Mouse (Mus musculus) MEL (cell line): Measurements from ENCODE around the gene Klhl26. TPM values are rescaled to one million over a fixed set of nuclear protein-coding genes. Genes with fewer than 3 reads are reported as not detected.

Experiments used
- DNase-seq: peaks from one replicate; pipeline ENCODE4 v3.0.0; 2011; ENCODE audit warnings: low read depth, low spot score
- H3K27ac ChIP-seq: 2 replicates; pipeline ENCODE4 v1.5.1; 2012; ENCODE audit warnings: low read depth, mild to moderate bottlenecking, control low read depth, low read length, moderate library complexity; ENCODE audit not compliant: control insufficient read depth
- H3K27me3 ChIP-seq, 2 experiments: fragments of 150-350 bp in 1 of 2; sonication (generic) in 1 of 2; 2 replicates each; pipeline ENCODE4 v1.6.1; 2012; ENCODE audit warnings: low read length in 2 of 2, mild to moderate bottlenecking in 2 of 2, improper control_type of control experiment in 1 of 2, moderate library complexity in 1 of 2; ENCODE audit not compliant: insufficient read depth in 2 of 2, control insufficient read depth in 1 of 2
- H3K36me3 ChIP-seq, 2 experiments: 2 replicates each; pipeline ENCODE4 v1.6.1; 2012 to 2014; ENCODE audit warnings: low read length in 2 of 2, improper control_type of control experiment in 1 of 2, inconsistent platforms in 1 of 2, mild to moderate bottlenecking in 1 of 2; ENCODE audit not compliant: insufficient read depth in 2 of 2, control insufficient read depth in 1 of 2
- H3K4me1 ChIP-seq, 2 experiments: fragments of 150-350 bp in 1 of 2; sonication (generic) in 1 of 2; 2 replicates each; pipeline ENCODE4 v1.6.1; 2012; ENCODE audit warnings: low read length in 2 of 2, improper control_type of control experiment in 1 of 2, mild to moderate bottlenecking in 1 of 2; ENCODE audit not compliant: insufficient read depth in 2 of 2, control insufficient read depth in 1 of 2
- H3K4me3 ChIP-seq, 2 experiments: fragments of 150-350 bp in 1 of 2; sonication (generic) in 1 of 2; 2 replicates each; pipeline ENCODE4 v1.5.1; 2012; ENCODE audit warnings: low read depth in 2 of 2, low read length in 2 of 2, mild to moderate bottlenecking in 2 of 2, moderate library complexity in 2 of 2, control low read depth in 1 of 2, improper control_type of control experiment in 1 of 2; ENCODE audit not compliant: control insufficient read depth in 1 of 2, insufficient read depth in 1 of 2
- H3K79me2 ChIP-seq: 2 replicates; pipeline ENCODE4 v1.6.1; 2012; ENCODE audit warnings: mild to moderate bottlenecking, low read length, moderate library complexity; ENCODE audit not compliant: control insufficient read depth, poor library complexity, insufficient read depth
- H3K9ac ChIP-seq: 2 replicates; pipeline ENCODE4 v1.6.1; 2012; ENCODE audit warnings: low read depth, mild to moderate bottlenecking, control low read depth, low read length, moderate library complexity; ENCODE audit not compliant: control insufficient read depth, poor library complexity, severe bottlenecking
- H3K9me3 ChIP-seq: fragments of 150-350 bp; sonication (generic); replicated peaks from 2 replicates; pipeline ENCODE4 v1.6.1; 2012; ENCODE audit warnings: mild to moderate bottlenecking, low read length, improper control_type of control experiment, moderate library complexity; ENCODE audit not compliant: insufficient read depth
- CHD2 ChIP-seq: IDR thresholded peaks from 2 replicates; pipeline ENCODE4 v1.6.1; 2011; ENCODE audit warnings: low read length, improper control_type of control experiment
- CTCF ChIP-seq, 3 experiments: IDR thresholded peaks in 2 of 3; conservative IDR thresholded peaks in 1 of 3; 2 replicates each; pipeline ENCODE4 v1.5.1; 2011 to 2012; ENCODE audit warnings: low read length in 3 of 3, low read depth in 2 of 3, mild to moderate bottlenecking in 2 of 3, improper control_type of control experiment in 1 of 3, inconsistent platforms in 1 of 3, mixed read lengths in 1 of 3, moderate library complexity in 1 of 3; ENCODE audit not compliant: control insufficient read depth in 1 of 3, insufficient read depth in 1 of 3, poor library complexity in 1 of 3, severe bottlenecking in 1 of 3
- E2F4 ChIP-seq: IDR thresholded peaks from 2 replicates; pipeline ENCODE4 v1.6.1; 2011; ENCODE audit warnings: low read depth, low read length, improper control_type of control experiment, borderline replicate concordance
- ELF1 ChIP-seq: IDR thresholded peaks from 2 replicates; pipeline ENCODE4 v1.6.1; 2014; ENCODE audit warnings: low read depth, mild to moderate bottlenecking, inconsistent platforms, low read length, improper control_type of control experiment, moderate library complexity
- EP300 ChIP-seq, 2 experiments: IDR thresholded peaks; 2 replicates each; pipeline ENCODE4 v1.6.1; 2011; ENCODE audit warnings: improper control_type of control experiment in 2 of 2, low read length in 2 of 2, low read depth in 1 of 2, mild to moderate bottlenecking in 1 of 2
- GATA1 ChIP-seq: IDR thresholded peaks from 2 replicates; pipeline ENCODE4 v1.6.1; 2011; ENCODE audit warnings: low read depth, low read length, improper control_type of control experiment
- JUND ChIP-seq: IDR thresholded peaks from 2 replicates; pipeline ENCODE4 v1.6.1; 2011; ENCODE audit warnings: low read depth, mild to moderate bottlenecking, improper control_type of control experiment, low read length
- KAT2A ChIP-seq: conservative IDR thresholded peaks from 2 replicates; pipeline ENCODE4 v1.6.1; 2012; ENCODE audit warnings: low read depth, low read length, improper control_type of control experiment, inconsistent platforms
- MAFK ChIP-seq: IDR thresholded peaks from 2 replicates; pipeline ENCODE4 v1.6.1; 2011; ENCODE audit warnings: low read depth, mild to moderate bottlenecking, low read length, improper control_type of control experiment, borderline replicate concordance
- MAZ ChIP-seq: IDR thresholded peaks from 2 replicates; pipeline ENCODE4 v1.6.1; 2012; ENCODE audit warnings: low read depth, mild to moderate bottlenecking, inconsistent platforms, low read length, improper control_type of control experiment
- MYC ChIP-seq: IDR thresholded peaks from 2 replicates; pipeline ENCODE4 v1.6.1; 2011; ENCODE audit warnings: low read depth, mild to moderate bottlenecking, low read length, improper control_type of control experiment, moderate library complexity
- POLR2A ChIP-seq, 2 experiments: IDR thresholded peaks; 2 replicates each; pipeline ENCODE4 v1.6.1; 2011 to 2012; ENCODE audit warnings: low read length in 2 of 2, mild to moderate bottlenecking in 2 of 2, control low read depth in 1 of 2, improper control_type of control experiment in 1 of 2, low read depth in 1 of 2, moderate library complexity in 1 of 2; ENCODE audit not compliant: control insufficient read depth in 1 of 2, insufficient read depth in 1 of 2, poor library complexity in 1 of 2
- POLR2AphosphoS5 ChIP-seq: IDR thresholded peaks from 2 replicates; pipeline ENCODE4 v1.6.1; 2012; ENCODE audit warnings: low read depth, borderline replicate concordance, mild to moderate bottlenecking, inconsistent platforms, low read length, moderate library complexity, mixed read lengths
- RAD21 ChIP-seq: IDR thresholded peaks from 2 replicates; pipeline ENCODE4 v1.6.1; 2011; ENCODE audit warnings: mild to moderate bottlenecking, low read depth, low read length, improper control_type of control experiment
- RCOR1 ChIP-seq: IDR thresholded peaks from 2 replicates; pipeline ENCODE4 v1.6.1; 2012; ENCODE audit warnings: low read depth, mild to moderate bottlenecking, inconsistent platforms, low read length, improper control_type of control experiment
- SMC3 ChIP-seq: IDR thresholded peaks from 2 replicates; pipeline ENCODE4 v1.6.1; 2011; ENCODE audit warnings: low read depth, low read length, improper control_type of control experiment
- UBTF ChIP-seq: IDR thresholded peaks from 2 replicates; pipeline ENCODE4 v1.6.1; 2012; ENCODE audit warnings: low read depth, mild to moderate bottlenecking, inconsistent platforms, low read length, improper control_type of control experiment, moderate library complexity, borderline replicate concordance; ENCODE audit not compliant: insufficient read depth
- USF2 ChIP-seq, 2 experiments: IDR thresholded peaks; 2 replicates each; pipeline ENCODE4 v1.6.1; 2011 to 2012; ENCODE audit warnings: improper control_type of control experiment in 2 of 2, low read length in 2 of 2, borderline replicate concordance in 1 of 2, inconsistent platforms in 1 of 2, low read depth in 1 of 2, mild to moderate bottlenecking in 1 of 2; ENCODE audit not compliant: insufficient read depth in 1 of 2
- ZC3H11A ChIP-seq: IDR thresholded peaks from 2 replicates; pipeline ENCODE4 v1.6.1; 2012; ENCODE audit warnings: low read depth, mild to moderate bottlenecking, inconsistent platforms, low read length, improper control_type of control experiment
- ZNF384 ChIP-seq: IDR thresholded peaks from 2 replicates; pipeline ENCODE4 v1.6.1; 2012; ENCODE audit warnings: low read depth, mild to moderate bottlenecking, inconsistent platforms, low read length, improper control_type of control experiment
- polyA plus RNA-seq, 2 experiments: library from polyadenylated mRNA; stranded (reverse) in 1 of 2; unstranded in 1 of 2; fragments of >175 nt in 1 of 2; fragments of >200 nt in 1 of 2; gene quantifications; 2 replicates each; pipeline versions ENCODE4 v1.2.1 to v1.2.4; 2012; ENCODE audit warnings: low replicate concordance in 2 of 2, low read depth in 1 of 2; ENCODE audit not compliant: insufficient read length in 2 of 2, insufficient read depth in 1 of 2, missing spikeins in 1 of 2
- total RNA-seq: library from RNA; depleted of rRNA; stranded (reverse); fragments of 300-350 nt; gene quantifications from 2 replicates; pipeline ENCODE4 v1.2.3, GENCODE M21; 2012

The Klhl26 gene
- total and polyA plus RNA-seq, 3 experiments: 8.0 to 11.4 TPM; not detected in 1

- Histone ChIP-seq H3K9ac (no peak overlapping the region), H3K9me3 (no peaks in the 10 kb centered on the region), H3K27ac (no peak overlapping the region), H3K27me3 (no peaks in the 10 kb centered on the region), H3K4me1 (peaks cover 3 to 47% of the 10 kb centered on the region in 2 experiments; a peak in 3 of 4 replicates), H3K4me3 (no peak overlapping the region), H3K79me2 (peaks cover 26% of the 10 kb centered on the region), H3K36me3 (peaks cover 5 to 18% of the 10 kb centered on the region in 2 experiments; a peak in 3 of 4 replicates)
- TF ChIP-seq POLR2AphosphoS5 (no peak), ZC3H11A (no peak), MAZ (0 out of 2 replicates have a peak, but pooled peaks have one; percentile 2)
- no peak for DNase-seq
Observed at GRCm38 (mm10) chr8:70504291-70504716, 27.5 kb upstream of the Klhl26 start.

DNA sequence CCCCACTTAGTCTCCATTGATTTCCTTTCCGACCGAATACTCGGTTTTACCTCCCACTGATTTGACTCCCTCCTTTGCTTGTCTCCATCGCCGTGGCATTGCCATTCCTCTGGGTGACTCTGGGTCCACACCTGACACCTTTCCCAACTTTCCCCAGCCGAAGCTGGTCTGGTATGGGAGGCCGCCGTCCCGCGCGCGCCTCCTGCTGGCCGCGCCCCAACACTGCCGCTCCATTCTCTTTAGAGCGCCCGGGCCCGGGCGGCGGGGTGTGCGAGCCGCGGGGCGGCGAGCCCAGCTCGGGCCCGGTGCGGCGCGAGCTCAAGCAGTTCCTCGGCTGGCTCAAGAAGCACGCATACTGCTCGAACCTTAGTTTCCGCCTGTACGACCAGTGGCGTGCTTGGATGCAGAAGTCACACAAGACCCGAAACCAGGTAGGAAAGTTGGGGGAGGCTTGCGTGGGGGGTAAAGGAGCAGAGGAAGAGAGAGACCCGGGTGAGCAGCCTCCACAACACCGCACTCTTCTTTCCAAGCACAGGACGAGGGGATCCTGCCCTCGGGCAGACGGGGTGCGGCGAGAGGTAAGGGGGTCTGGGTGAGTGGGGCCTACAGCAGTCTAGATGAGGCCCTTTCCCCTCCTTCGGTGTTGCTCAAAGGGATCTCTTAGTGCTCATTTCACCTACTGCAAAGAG is 26.4 kb upstream of the Klhl26 start:
- no peaks in the 10 kb centered on the region for H3K9me3 ChIP-seq
- no peaks in the 10 kb centered on the region for H3K27me3 ChIP-seq
- H3K9ac ChIP-seq: peak overlapping the region; percentile 88
- TF ChIP-seq CTCF (IDR thresholded peaks at IDR 0.05 in 2 of 3, conservative IDR thresholded peaks at IDR 0.05 in 1 of 3; ENCODE audit: control insufficient read depth in 1 of 3, insufficient read depth in 1 of 3, low read depth in 2 of 3, low read length in 3 of 3, poor library complexity in 1 of 3, severe bottlenecking in 1 of 3): peak in 2 of 3 experiments; percentile 89 to 98; a peak in 5 of 6 replicates
- 0 out of 4 replicates have a peak, but pooled peaks of 1 of the 2 experiments have one; percentile 39 for TF ChIP-seq POLR2A (IDR thresholded peaks at IDR 0.05; ENCODE audit: control insufficient read depth in 1 of 2, insufficient read depth in 1 of 2, low read depth in 1 of 2, low read length in 2 of 2, poor library complexity in 1 of 2)
- 0 out of 2 replicates have a peak, but pooled peaks have one; percentile 44 for TF ChIP-seq UBTF
- peak; percentile 91 for TF ChIP-seq SMC3
- TF ChIP-seq USF2 (IDR thresholded peaks at IDR 0.05; ENCODE audit: borderline replicate concordance in 1 of 2, insufficient read depth in 1 of 2, low read depth in 1 of 2, low read length in 2 of 2): no peak
- TF ChIP-seq CHD2: no peak
- TF ChIP-seq KAT2A: no peak
- TF ChIP-seq RAD21: peak; percentile 70
- TF ChIP-seq EP300 (IDR thresholded peaks at IDR 0.05; ENCODE audit: low read depth in 1 of 2, low read length in 2 of 2): no peak
- peak; percentile 63 for TF ChIP-seq ZC3H11A
- peak overlapping the region; percentile 54 to 84 for H3K4me3 ChIP-seq
- peaks cover 2 to 18% of the 10 kb centered on the region in 2 experiments; a peak in 3 of 4 replicates for H3K36me3 ChIP-seq
- H3K4me1 ChIP-seq: peaks cover 3 to 39% of the 10 kb centered on the region in 2 experiments; a peak in 3 of 4 replicates
- peak overlapping the region; percentile 82 for H3K27ac ChIP-seq
- peak; percentile 76 for DNase-seq
- H3K79me2 ChIP-seq: peaks cover 16% of the 10 kb centered on the region

DNA sequence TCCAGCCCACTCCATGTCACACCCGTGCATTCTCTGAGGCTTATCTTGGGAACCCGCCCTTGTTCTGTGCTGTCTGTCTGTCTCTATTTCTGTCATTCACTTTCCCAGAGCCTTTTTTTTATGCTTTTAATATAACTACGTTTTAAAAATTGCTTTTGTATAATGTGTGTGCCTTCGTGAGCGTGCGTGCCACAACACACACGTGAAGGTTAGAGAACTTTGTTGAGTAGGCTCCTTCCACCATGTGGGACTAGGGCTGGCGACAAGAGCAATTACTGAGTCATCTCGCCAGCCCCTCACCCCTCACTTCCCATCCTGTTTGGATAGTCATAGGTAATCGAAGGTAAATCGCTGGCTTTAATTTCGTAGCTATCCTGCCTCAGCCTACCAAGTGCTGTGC is 25.8 kb upstream of the Klhl26 start:
- no peaks in the 10 kb centered on the region for H3K27me3 ChIP-seq
- no peaks in the 10 kb centered on the region for H3K9me3 ChIP-seq
- peak overlapping the region; percentile 88 for H3K9ac ChIP-seq
- H3K4me1 ChIP-seq: peaks cover 3 to 35% of the 10 kb centered on the region in 2 experiments; a peak in 3 of 4 replicates
- DNase-seq: peak; percentile 70
- H3K4me3 ChIP-seq: peak overlapping the region; percentile 54 to 84
- H3K79me2 ChIP-seq: peaks cover 16% of the 10 kb centered on the region
- H3K36me3 ChIP-seq: peaks cover 0 to 18% of the 10 kb centered on the region in 2 experiments; a peak in 2 of 4 replicates
- peak overlapping the region; percentile 82 for H3K27ac ChIP-seq
- TF ChIP-seq GATA1 (0 out of 2 replicates have a peak, but pooled peaks have one; percentile 19), SMC3 (peak; percentile 16; the same call in 1 of the 2 replicates), MYC (no peak; the same call in 1 of the 2 replicates), ELF1 (no peak), RCOR1 (no peak), E2F4 (no peak), POLR2A (IDR thresholded peaks at IDR 0.05; ENCODE audit: control insufficient read depth in 1 of 2, insufficient read depth in 1 of 2, low read depth in 1 of 2, low read length in 2 of 2, poor library complexity in 1 of 2) (no peak; a peak in 1 of 4 replicates), EP300 (IDR thresholded peaks at IDR 0.05; ENCODE audit: low read depth in 1 of 2, low read length in 2 of 2) (0 out of 4 replicates have a peak, but pooled peaks have one; percentile 20 to 24), CTCF (IDR thresholded peaks at IDR 0.05 in 2 of 3, conservative IDR thresholded peaks at IDR 0.05 in 1 of 3; ENCODE audit: control insufficient read depth in 1 of 3, insufficient read depth in 1 of 3, low read depth in 2 of 3, low read length in 3 of 3, poor library complexity in 1 of 3, severe bottlenecking in 1 of 3) (no peak), MAFK (no peak), UBTF (no peak), JUND (0 out of 2 replicates have a peak, but pooled peaks have one; percentile 50), ZC3H11A (no peak), CHD2 (peak; percentile 45; the same call in 1 of the 2 replicates), MAZ (0 out of 2 replicates have a peak, but pooled peaks have one; percentile 0), ZNF384 (0 out of 2 replicates have a peak, but pooled peaks have one; percentile 32)
